Mouse (Mus musculus) CH12.LX (cell line): Measurements from ENCODE around the gene G3bp2. TPM values are rescaled to one million over a fixed set of nuclear protein-coding genes. Genes with fewer than 3 reads are reported as not detected.

Experiments used
- DNase-seq: peaks from one replicate; pipeline ENCODE4 v3.0.0-alpha.2; 2013; ENCODE audit errors: extremely low read depth
- H3K27ac ChIP-seq: 2 replicates; pipeline ENCODE4 v1.5.1; 2012; ENCODE audit warnings: low read depth, mild to moderate bottlenecking, control low read depth, moderate library complexity; ENCODE audit not compliant: insufficient read depth
- H3K27me3 ChIP-seq: replicated peaks from 2 replicates; pipeline ENCODE3; 2012; ENCODE audit warnings: inconsistent platforms
- H3K36me3 ChIP-seq, 2 experiments: replicated peaks in 1 of 2; 2 replicates each; pipeline versions ENCODE3 to v1.6.1; 2012; ENCODE audit warnings: inconsistent platforms in 1 of 2, low read length in 1 of 2, mild to moderate bottlenecking in 1 of 2, mixed read lengths in 1 of 2, moderate library complexity in 1 of 2; ENCODE audit not compliant: control insufficient read depth in 1 of 2, insufficient read depth in 1 of 2
- H3K4me1 ChIP-seq, 2 experiments: 2 replicates each; pipeline ENCODE4 v1.6.1; 2012; ENCODE audit warnings: inconsistent platforms in 1 of 2, moderate library complexity in 1 of 2; ENCODE audit not compliant: insufficient read depth in 2 of 2, control insufficient read depth in 1 of 2
- H3K4me2 ChIP-seq: 2 replicates; pipeline ENCODE4 v1.6.1; 2012; ENCODE audit warnings: low read depth, mild to moderate bottlenecking, control low read depth; ENCODE audit not compliant: poor library complexity, insufficient read depth, severe bottlenecking
- H3K4me3 ChIP-seq, 3 experiments: fragments of 150-350 bp in 1 of 3; sonication (generic) in 1 of 3; replicated peaks in 1 of 3; 2 replicates each; pipeline versions ENCODE3 to v1.5.1; 2011 to 2012; ENCODE audit warnings: low read depth in 2 of 3, low read length in 2 of 3, mild to moderate bottlenecking in 2 of 3, moderate library complexity in 2 of 3, control low read depth in 1 of 3, improper control_type of control experiment in 1 of 3, inconsistent platforms in 1 of 3, mixed read lengths in 1 of 3; ENCODE audit not compliant: poor library complexity in 1 of 3
- H3K79me2 ChIP-seq: replicated peaks from 2 replicates; pipeline ENCODE4 v1.6.1; 2012; ENCODE audit warnings: mild to moderate bottlenecking, moderate library complexity; ENCODE audit not compliant: control insufficient read depth, poor library complexity, insufficient read depth, severe bottlenecking; ENCODE audit errors: extremely low read depth
- H3K9ac ChIP-seq: 2 replicates; pipeline ENCODE4 v1.6.1; 2012; ENCODE audit warnings: low read depth, mild to moderate bottlenecking, control low read depth, moderate library complexity; ENCODE audit not compliant: insufficient read depth
- H3K9me3 ChIP-seq: replicated peaks from 2 replicates; pipeline ENCODE3; 2012; ENCODE audit warnings: low read length, inconsistent platforms, mixed read lengths
- BHLHE40 ChIP-seq: IDR thresholded peaks from 2 replicates; pipeline ENCODE4 v1.6.1; 2011; ENCODE audit warnings: mild to moderate bottlenecking, low read depth, low read length, improper control_type of control experiment
- CHD2 ChIP-seq: IDR thresholded peaks from 2 replicates; pipeline ENCODE4 v1.6.1; 2011; ENCODE audit warnings: low read length, improper control_type of control experiment
- CTCF ChIP-seq, 2 experiments: IDR thresholded peaks in 1 of 2; conservative IDR thresholded peaks in 1 of 2; 2 replicates each; pipeline ENCODE4 v1.5.1; 2011 to 2012; ENCODE audit warnings: low read depth in 2 of 2, low read length in 2 of 2, improper control_type of control experiment in 1 of 2, inconsistent platforms in 1 of 2, mild to moderate bottlenecking in 1 of 2, moderate library complexity in 1 of 2
- ELF1 ChIP-seq: IDR thresholded peaks from 2 replicates; pipeline ENCODE4 v1.6.1; 2014; ENCODE audit warnings: low read depth, mild to moderate bottlenecking, inconsistent platforms, low read length, improper control_type of control experiment
- ETS1 ChIP-seq: conservative IDR thresholded peaks from 2 replicates; pipeline ENCODE4 v1.6.1; 2012; ENCODE audit warnings: low read depth, mild to moderate bottlenecking, inconsistent platforms, low read length, improper control_type of control experiment, moderate library complexity
- HCFC1 ChIP-seq: IDR thresholded peaks from 2 replicates; pipeline ENCODE4 v1.6.1; 2012; ENCODE audit warnings: low read depth, mild to moderate bottlenecking, inconsistent platforms, low read length, improper control_type of control experiment
- IRF4 ChIP-seq: IDR thresholded peaks from 2 replicates; pipeline ENCODE4 v1.6.1; 2014; ENCODE audit warnings: low read depth, mild to moderate bottlenecking, inconsistent platforms, low read length, improper control_type of control experiment
- KAT2A ChIP-seq: IDR thresholded peaks from 2 replicates; pipeline ENCODE4 v1.6.1; 2012; ENCODE audit warnings: low read length, improper control_type of control experiment, inconsistent platforms; ENCODE audit not compliant: insufficient replicate concordance
- MAFK ChIP-seq: IDR thresholded peaks from 2 replicates; pipeline ENCODE4 v1.6.1; 2011; ENCODE audit warnings: low read length, improper control_type of control experiment; ENCODE audit not compliant: insufficient replicate concordance
- MXI1 ChIP-seq: IDR thresholded peaks from 2 replicates; pipeline ENCODE4 v1.6.1; 2011; ENCODE audit warnings: mild to moderate bottlenecking, low read depth, low read length, improper control_type of control experiment
- MYC ChIP-seq: IDR thresholded peaks from 2 replicates; pipeline ENCODE4 v1.6.1; 2011; ENCODE audit warnings: low read depth, mild to moderate bottlenecking, improper control_type of control experiment, low read length
- NELFE ChIP-seq: IDR thresholded peaks from 2 replicates; pipeline ENCODE4 v1.6.1; 2011; ENCODE audit warnings: low read depth, low read length, improper control_type of control experiment
- PAX5 ChIP-seq: IDR thresholded peaks from 2 replicates; pipeline ENCODE4 v1.6.1; 2012; ENCODE audit warnings: low read length, inconsistent platforms, mixed read lengths
- POLR2A ChIP-seq: IDR thresholded peaks from 2 replicates; pipeline ENCODE4 v1.6.1; 2011; ENCODE audit warnings: low read depth, mild to moderate bottlenecking, improper control_type of control experiment, low read length
- POLR2AphosphoS2 ChIP-seq: IDR thresholded peaks from 2 replicates; pipeline ENCODE4 v1.6.1; 2011; ENCODE audit warnings: low read depth, low read length, improper control_type of control experiment
- RAD21 ChIP-seq: IDR thresholded peaks from 2 replicates; pipeline ENCODE4 v1.6.1; 2011; ENCODE audit warnings: low read depth, mild to moderate bottlenecking, low read length, improper control_type of control experiment, moderate library complexity
- SIN3A ChIP-seq: IDR thresholded peaks from 2 replicates; pipeline ENCODE4 v1.6.1; 2012; ENCODE audit warnings: low read length, improper control_type of control experiment, inconsistent platforms
- SMC3 ChIP-seq: IDR thresholded peaks from 2 replicates; pipeline ENCODE4 v1.6.1; 2011; ENCODE audit warnings: low read depth, low read length, improper control_type of control experiment
- TCF12 ChIP-seq: IDR thresholded peaks from 2 replicates; pipeline ENCODE4 v1.6.1; 2014; ENCODE audit warnings: low read depth, mild to moderate bottlenecking, inconsistent platforms, low read length, improper control_type of control experiment
- USF1 ChIP-seq: IDR thresholded peaks from 2 replicates; pipeline ENCODE4 v1.6.1; 2014; ENCODE audit warnings: low read depth, mild to moderate bottlenecking, inconsistent platforms, low read length, improper control_type of control experiment
- ZKSCAN1 ChIP-seq: IDR thresholded peaks from 2 replicates; pipeline ENCODE4 v1.6.1; 2012; ENCODE audit warnings: low read depth, inconsistent platforms, low read length, improper control_type of control experiment, borderline replicate concordance
- dilution Hi-C: fragments of 300-500 bp; cut with MboI; formaldehyde crosslinking; loops from 2 replicates; pipeline ENCODE4 v1.14.3; 2020; ENCODE audit warnings: low sequenced_read_pairs; ENCODE audit not compliant: extremely low pct_unique_long_range_greater_than_20kb, extremely low pct_ligation_motif_present
- in situ Hi-C: fragments of 300-500 bp; cut with MboI; formaldehyde crosslinking; loops from 3 replicates; pipeline ENCODE4 v1.14.3; 2019; ENCODE audit warnings: low sequenced_read_pairs, low pct_ligation_motif_present, low pct_unique_long_range_greater_than_20kb, mixed read lengths
- polyA plus RNA-seq: library from polyadenylated mRNA; unstranded; fragments of >175 nt; gene quantifications from 2 replicates; pipeline ENCODE4 v1.2.1, GENCODE M21; 2012; ENCODE audit warnings: low read depth; ENCODE audit not compliant: insufficient read length
- total RNA-seq, 2 experiments: library from RNA; depleted of rRNA; stranded (reverse); fragments of 300-350 nt in 1 of 2; fragments of >200 nt in 1 of 2; gene quantifications; 2 replicates each; pipeline ENCODE4 v1.2.3; 2012 to 2014

The G3bp2 gene
- total and polyA plus RNA-seq, 3 experiments = 38.8 to 114 (median 99.7) TPM

- H3K9ac ChIP-seq = no peak overlapping the region
- dilution Hi-C loops (no loop called here), in situ Hi-C loops (no loop called here)
- peaks cover 47 to 85% of the 10 kb centered on the region in 2 experiments for H3K36me3 ChIP-seq
- H3K9me3 ChIP-seq = no peaks in the 10 kb centered on the region
- no peak overlapping the region for H3K27ac ChIP-seq
- no peak overlapping the region for H3K4me3 ChIP-seq
- H3K4me2 ChIP-seq = no peak overlapping the region
- no peak for DNase-seq
- no peaks in the 10 kb centered on the region for H3K4me1 ChIP-seq
- H3K27me3 ChIP-seq = no peaks in the 10 kb centered on the region
- peaks cover 2% of the 10 kb centered on the region; the same call in 1 of the 2 replicates for H3K79me2 ChIP-seq
- no peak for TF ChIP-seq RAD21
- TF ChIP-seq BHLHE40 = no peak
- TF ChIP-seq ETS1 = no peak
- no peak for TF ChIP-seq USF1
- no peak for TF ChIP-seq ELF1
- TF ChIP-seq IRF4 = no peak
- no peak for TF ChIP-seq MAFK
- TF ChIP-seq HCFC1 = no peak
- no peak for TF ChIP-seq KAT2A
- TF ChIP-seq CHD2 = no peak
- no peak for TF ChIP-seq PAX5
- no peak for TF ChIP-seq NELFE
- no peak for TF ChIP-seq MXI1
- no peak for TF ChIP-seq POLR2AphosphoS2
- TF ChIP-seq SIN3A = no peak
- TF ChIP-seq ZKSCAN1 = no peak
- TF ChIP-seq MYC = no peak
- no peak for TF ChIP-seq TCF12
- TF ChIP-seq CTCF (conservative IDR thresholded peaks at IDR 0.05 in 1 of 2, IDR thresholded peaks at IDR 0.05 in 1 of 2; ENCODE audit: low read depth in 2 of 2, low read length in 2 of 2) = no peak
- no peak for TF ChIP-seq SMC3
- TF ChIP-seq, all 38 proteins: peak for 0
Measured at GRCm38 (mm10) chr5:92063192-92063591, 20.3 kb downstream of the G3bp2 start.

GRCm38 (mm10) chr5:92052866-92053265 is 30.7 kb downstream of the G3bp2 start:
- Histone ChIP-seq H3K79me2 (peaks cover 5% of the 10 kb centered on the region; the same call in 1 of the 2 replicates), H3K9ac (no peak overlapping the region), H3K4me1 (no peaks in the 10 kb centered on the region), H3K27me3 (no peaks in the 10 kb centered on the region), H3K9me3 (no peaks in the 10 kb centered on the region), H3K36me3 (peaks cover 44 to 73% of the 10 kb centered on the region in 2 experiments), H3K4me3 (no peak overlapping the region), H3K27ac (no peak overlapping the region), H3K4me2 (no peak overlapping the region)
- TF ChIP-seq HCFC1 (no peak), POLR2A (no peak)
- in situ Hi-C loops (no loop called here), dilution Hi-C loops (no loop called here)
- no peak for DNase-seq
